Mouse (Mus musculus) lung, adult 2 months (tissue): ENCODE measurements around the gene Jdp2.

Experiments
- CTCF ChIP-seq: fragments of 200-500 bp; IDR thresholded peaks from 2 replicates; pipeline ENCODE4 v1.5.1; 2011; ENCODE audit warnings: mild to moderate bottlenecking, low read length, control low read depth; ENCODE audit not compliant: insufficient read depth
- POLR2A ChIP-seq: fragments of 200-500 bp; IDR thresholded peaks from 2 replicates; pipeline ENCODE4 v1.6.1; 2011; ENCODE audit warnings: low read depth, mild to moderate bottlenecking, control low read depth, low read length, borderline replicate concordance; ENCODE audit errors: extremely low read depth

DNA sequence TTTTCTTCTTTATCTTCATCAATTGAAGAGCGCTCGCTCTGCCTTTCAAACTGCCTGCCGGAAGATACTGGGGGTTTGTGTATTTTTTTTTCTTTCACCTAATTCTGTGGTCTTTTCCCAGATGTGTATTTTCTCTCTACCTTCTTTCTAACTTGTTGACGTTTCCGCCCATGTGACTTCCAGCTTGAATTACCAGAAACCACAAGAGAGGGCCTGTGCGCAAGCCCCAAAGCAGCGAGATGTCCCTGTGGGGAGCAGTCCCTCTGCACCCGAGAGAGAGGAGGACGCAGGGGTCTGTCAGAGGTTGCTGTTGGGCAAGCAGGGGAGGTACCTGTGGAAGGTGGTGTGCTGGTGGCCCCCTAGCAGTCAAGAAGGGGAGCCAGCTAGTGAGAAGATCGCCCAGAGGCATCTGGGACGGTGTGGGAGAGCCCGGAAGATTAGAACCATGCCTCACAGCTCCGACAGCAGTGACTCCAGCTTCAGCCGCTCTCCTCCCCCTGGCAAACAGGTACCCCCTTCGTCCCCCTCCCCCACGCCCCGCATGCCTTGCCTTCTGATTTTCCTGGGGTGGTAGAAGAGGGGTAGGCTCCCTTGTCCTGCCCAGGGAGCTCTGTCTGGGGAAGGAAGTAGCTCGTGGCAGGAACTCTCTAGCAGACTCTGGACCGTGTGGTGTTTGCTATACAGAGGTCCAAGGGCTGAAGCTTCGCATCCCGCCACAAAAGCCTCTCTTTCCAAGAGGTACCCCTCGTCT is 87.8 kb downstream of the Jdp2 start, which contains the start of gene Batf:
- TF ChIP-seq POLR2A = 0 out of 2 replicates have a peak, but pooled peaks have one; percentile 34
- TF ChIP-seq CTCF = no peak
